Mouse (Mus musculus) heart, postnatal 0 days (tissue): ENCODE results near the gene Apoc4.

Experiments used
- CTCF ChIP-seq: IDR thresholded peaks from 2 replicates; pipeline ENCODE4 v1.5.1; 2016; ENCODE audit warnings: antibody characterized with exemption, control low read depth, low read depth
- EP300 ChIP-seq: IDR thresholded peaks from 2 replicates; pipeline ENCODE4 v1.6.1; 2016; ENCODE audit warnings: antibody characterized with exemption, low read depth

GRCm38 (mm10) chr7:19668947-19669721, 12.1 kb downstream of the Apoc4 start:
- no peak for TF ChIP-seq EP300
- peak; percentile 98 for TF ChIP-seq CTCF
